Mouse (Mus musculus) layer of hippocampus, adult 9-10 months (tissue): ENCODE results near the gene Lamtor1.
A peak's percentile ranks its signal among the peaks of the same experiment; 100 is the strongest.

ENCODE experiments used
- DNase-seq: peaks from one replicate; pipeline ENCODE4 v3.0.0; 2022; ENCODE audit warnings: low spot score

Gene Lamtor1

DNA sequence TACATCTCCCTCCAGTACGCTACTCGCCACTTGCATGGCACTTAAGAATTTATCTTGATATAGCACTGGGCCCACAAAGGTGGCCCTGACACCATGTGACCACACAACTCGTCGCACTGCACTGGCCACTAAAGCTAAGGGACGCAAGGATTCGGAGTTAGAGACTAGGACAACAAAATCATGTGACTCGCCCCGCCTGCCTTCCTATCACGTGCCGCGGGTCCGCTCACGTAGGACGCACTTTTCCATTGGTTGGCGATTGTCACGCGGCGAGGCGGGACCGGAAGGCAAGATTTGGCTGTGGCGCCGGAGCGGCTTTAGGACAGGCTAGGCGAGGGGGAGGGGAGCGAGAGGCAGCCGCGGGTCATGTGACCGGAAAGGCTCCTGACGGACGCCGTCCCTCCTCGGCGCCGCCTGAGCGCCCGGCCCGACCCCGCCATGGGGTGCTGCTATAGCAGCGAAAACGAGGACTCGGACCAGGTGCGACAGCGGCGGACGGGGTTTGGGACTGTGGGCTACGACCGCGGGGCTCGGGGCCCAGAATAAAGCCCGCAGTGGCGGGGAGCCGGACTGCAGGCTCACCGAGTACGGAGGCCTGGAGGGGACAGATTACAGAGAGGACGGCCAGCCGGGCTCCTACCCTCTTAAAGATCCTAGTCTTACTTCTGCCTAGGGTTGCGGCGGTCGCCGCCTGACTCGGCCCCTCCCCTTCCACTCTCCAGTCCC is at the start of gene Lamtor1:
Gene Lamtor1 (plus strand): TSS at position 344 of the 726 bp plus-strand sequence.
- peak; percentile 98 for DNase-seq

DNA sequence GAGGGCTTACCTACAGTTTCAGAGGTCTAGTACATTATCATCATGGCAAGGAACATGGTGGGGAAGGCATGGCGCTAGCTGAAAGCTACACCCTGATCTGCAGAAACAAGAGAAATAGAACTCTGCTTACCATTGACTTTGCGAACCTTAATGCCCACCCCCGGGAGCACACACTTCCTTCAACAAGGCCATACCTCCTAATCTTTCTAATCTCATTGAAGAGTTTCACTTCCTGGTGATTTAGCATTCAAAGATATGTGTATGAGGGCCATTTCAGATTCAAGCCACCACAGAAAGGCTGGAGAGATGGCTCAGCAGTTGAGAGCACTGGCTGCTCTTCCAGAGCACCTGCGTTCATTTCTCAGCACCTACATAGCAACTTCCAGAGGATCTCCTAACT is 48.6 kb upstream of the Lamtor1 start, which contains the start of gene Folr2:
Gene Folr2 (minus strand): TSS at position 101 of the 400 bp plus-strand sequence.
- DNase-seq: no peak

DNA sequence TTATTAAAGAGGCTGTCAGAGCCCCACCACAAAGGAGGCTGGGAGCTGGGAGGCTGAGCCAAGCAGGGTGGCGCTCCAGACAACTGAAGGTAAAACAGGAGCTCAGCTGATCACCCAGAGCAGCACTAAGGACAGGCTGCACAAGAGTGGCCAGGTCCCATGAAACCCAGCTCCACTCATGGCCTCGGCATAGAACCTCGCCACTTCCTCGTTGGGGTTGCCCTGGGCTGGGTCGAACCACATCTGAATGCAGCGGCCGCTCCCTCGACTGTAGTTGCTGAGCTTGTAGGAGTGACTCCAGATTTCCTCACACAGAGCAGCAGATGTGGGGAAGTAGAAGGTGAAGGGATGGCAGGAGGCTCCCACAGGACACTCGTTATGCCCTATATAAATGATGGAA is 47.3 kb upstream of the Lamtor1 start:
- DNase-seq: no peak

DNA sequence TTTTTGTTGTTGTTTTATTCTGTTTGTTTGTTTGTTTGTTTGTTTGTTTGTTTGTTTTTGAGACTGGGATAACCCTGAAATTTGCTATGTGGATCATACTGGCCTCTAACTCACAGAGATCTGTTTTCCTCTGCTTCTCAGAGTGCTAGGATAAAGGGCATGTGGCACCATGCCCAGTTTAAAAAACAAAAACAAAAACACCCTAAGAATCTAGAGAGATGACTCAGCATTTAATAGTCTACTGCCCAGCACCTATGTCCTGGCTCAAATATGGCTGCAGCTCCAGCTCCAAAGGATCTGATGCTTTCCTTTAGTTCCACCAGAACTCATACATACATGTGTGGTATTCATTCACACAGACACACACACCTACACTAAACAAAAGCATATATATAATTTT is 44.7 kb upstream of the Lamtor1 start:
- DNase-seq: no peak

DNA sequence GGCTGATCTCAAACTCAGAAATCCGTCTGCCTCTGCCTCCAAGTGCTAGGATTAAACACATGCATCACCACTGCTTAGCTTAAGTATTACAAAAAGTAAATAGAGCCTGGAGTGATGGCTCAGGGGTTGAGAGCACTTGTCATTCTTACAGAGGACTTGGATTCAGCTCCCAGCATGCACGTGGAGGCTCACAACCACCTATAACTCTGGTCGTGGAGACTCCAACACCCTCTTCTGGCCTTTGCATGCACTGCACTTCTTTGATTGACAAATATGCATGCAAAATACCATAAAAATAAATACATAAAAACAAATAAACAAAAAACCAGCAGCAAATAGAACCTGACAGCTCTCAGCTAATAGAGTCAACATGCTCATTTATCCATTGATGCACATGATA is 43.4 kb upstream of the Lamtor1 start:
- no peak for DNase-seq

DNA sequence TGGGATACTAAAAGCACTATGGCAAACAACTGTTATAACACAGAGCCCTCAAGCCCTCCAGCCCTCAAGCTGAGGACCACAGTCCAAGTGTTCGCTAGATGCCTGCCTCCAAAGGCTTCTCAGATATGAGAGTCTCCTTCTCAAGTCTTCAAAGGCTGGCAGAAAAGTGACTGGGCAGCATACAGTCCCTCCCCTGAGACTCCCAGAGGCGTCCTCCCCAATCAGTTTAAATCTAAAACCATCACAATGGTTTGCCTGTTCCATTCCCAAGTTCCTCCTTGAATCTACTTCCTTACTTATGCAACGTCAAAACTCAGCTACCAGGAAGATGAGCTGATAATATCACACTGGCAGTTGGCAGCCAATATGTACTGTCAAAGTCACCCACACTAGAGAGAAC is 42.3 kb upstream of the Lamtor1 start, which contains the start of gene Anapc15:
Gene Anapc15 (plus strand): TSS at position 301 of the 400 bp plus-strand sequence.
- DNase-seq: no peak

DNA sequence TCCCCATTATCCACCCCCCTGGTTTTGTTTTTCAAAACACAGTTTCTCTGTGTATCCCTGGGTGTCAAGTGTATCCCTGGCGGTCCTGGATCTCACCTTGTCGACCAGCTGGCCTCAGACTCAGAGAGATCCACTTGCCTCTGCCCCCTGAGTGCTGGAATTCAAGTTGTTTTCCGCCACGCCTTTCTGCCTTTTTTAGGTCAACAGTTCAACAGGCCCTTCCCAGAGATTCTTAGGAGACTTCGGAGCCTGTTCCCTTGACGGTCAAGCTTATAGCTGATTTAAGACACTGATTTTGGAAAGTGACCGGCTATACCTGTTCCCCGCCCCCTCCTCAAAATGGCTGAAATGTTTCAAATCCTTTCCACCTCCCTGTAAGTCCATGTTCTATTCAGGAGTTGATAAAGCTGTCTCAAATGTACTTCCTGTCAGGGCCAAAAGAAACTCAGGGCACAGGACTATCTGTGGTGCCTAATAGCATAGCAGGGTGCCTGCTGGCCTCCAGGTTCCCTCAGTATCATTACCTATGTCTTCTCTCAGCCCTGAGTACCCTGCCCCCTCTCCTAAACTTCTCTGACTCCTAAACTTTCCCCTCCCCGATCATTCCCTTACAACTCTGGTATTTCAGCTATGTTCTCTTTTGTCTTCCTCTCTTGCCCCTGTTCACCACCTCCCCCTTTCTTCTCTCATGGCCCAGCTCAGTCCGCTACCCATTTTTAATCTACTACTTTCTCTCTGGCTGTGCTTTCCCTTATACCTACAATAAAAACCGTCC is 39.0 kb upstream of the Lamtor1 start:
- no peak for DNase-seq

DNA sequence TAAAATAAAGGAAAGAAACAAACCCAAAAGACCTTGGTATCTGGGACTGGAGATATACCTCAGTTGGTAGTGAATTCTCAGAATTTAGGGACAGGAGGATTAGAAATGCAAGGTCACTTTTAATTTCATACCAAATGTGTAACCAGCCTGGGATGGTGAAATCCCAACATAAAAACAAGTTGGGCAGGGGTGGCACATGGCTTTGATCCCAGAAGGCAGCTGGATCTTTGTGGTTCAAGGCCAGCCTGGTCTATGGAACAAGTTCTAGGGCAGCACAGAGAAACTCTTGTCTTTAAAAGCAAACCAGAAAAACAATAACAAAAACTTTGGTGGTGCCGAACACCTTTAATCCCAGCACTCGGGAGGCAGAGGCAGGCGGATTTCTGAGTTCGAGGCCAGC is 38.2 kb upstream of the Lamtor1 start:
- DNase-seq: no peak

DNA sequence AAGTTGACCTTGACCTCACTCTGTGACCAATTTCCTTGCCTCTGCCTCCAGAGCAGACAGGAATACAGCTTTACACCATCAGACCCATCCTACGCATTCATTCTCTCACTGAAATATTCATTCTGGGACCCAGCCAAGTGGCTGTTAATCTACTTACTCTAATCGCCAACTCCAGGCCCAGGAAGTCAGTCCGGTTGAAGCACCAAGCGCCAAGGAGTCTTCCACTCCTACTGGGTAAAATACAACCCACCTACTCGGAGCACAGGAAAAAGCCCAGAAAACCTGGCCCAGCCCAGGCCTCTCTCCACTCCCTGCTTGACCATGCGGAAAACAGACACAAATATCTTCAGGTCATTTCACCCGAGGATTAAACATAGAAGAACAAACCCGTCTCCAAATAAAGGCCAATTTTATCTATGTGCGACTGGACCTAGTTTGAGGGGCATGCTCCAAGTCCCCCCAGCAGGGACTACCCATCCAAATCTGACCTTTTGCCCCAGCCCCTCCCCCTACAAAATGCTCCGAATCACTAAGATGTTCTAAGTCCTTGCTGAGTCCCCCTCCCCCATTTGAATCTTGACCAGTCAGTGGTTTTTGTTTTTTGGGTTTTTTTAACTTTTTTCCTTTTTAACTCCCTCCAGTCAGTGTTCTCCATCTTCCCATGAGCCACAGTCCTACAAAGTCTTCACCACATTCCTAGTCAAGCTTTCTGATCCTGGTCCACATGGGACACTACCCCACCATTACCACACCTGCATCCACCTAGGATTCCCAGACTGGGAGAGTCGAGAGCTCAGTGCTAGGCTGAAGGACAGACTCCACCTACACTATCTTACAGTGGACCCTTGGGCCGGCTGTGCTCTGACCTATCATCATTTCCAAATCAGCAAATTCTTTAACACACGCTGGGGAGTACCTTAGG is 37.2 kb upstream of the Lamtor1 start:
- no peak for DNase-seq

DNA sequence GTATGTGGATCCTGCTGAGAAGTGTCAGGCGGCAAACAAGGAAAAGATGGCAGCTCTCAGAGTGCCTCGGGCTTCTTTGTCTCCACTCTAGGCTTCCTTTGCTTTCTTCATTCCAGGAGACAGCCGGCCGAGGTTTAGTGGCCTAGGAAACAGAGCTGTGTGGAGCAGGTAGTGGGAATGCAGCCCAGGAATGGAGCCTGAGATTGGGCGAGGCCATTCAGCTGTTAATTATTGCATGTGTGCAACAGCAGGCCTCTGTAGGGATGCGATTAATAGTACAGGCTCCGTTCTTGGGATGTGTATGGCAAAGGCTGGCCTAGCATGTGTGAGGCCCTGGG is 36.6 kb upstream of the Lamtor1 start:
- no peak for DNase-seq

DNA sequence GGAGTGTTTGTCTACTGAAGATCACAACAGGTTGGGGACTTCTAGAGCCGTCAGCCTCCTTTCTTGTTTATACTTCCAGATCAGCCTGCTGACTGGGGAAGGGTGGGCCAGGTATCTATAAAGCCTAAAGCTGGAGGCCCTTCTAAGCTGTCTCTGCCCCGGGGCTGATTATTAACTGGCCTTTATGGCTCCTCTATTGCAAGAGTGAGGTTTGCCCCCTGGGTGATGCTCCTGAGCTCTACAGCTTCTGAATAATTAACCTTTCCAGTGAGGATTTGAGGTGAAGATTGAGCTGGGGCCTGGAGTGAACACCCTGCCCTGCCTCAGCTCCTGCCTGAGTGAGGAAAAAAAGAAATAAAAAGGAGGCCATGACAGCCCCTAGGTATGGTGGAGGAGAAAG is 35.1 kb upstream of the Lamtor1 start, which contains the start of gene Folr1:
Gene Folr1 (minus strand): TSS at position 160 of the 400 bp plus-strand sequence.
- no peak for DNase-seq

DNA sequence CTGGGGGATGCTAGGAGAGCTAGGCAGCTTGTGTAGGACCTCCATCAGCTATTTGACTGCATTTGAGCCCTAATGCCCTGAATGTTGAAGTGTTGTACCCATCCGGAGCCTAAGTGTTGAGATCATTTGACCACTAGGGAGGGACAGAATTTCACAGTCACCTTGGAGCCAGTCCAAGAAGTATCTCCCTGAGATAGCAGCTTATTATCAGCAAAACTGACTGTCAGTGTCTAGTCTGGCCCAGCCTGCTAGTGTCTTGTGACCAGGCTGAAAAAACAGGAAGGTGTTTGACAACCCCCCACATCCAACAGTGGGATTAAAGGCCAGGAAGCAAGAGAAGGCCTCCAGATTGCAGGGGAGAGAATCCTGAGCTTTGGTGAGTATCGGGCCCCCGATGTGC is 34.4 kb upstream of the Lamtor1 start:
- no peak for DNase-seq

DNA sequence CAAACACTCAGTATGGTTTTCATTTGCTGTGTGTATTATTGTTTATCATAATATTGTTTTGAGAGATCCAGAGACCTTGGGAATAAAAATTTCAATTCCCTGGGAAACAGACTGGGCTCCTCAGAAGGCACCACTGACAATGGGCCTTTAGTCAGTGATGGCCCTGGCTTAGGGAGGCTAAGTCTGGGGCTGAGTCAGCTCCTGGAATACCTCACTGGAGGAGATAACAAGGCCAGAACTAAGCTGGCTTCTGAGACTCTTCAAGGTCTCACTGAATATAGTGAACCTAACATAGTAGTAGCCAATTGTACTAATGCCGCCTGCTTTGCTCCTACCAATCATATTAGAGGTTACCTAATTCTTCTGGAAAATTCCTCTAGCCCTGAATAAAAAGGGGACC is 29.7 kb upstream of the Lamtor1 start:
- DNase-seq: no peak

DNA sequence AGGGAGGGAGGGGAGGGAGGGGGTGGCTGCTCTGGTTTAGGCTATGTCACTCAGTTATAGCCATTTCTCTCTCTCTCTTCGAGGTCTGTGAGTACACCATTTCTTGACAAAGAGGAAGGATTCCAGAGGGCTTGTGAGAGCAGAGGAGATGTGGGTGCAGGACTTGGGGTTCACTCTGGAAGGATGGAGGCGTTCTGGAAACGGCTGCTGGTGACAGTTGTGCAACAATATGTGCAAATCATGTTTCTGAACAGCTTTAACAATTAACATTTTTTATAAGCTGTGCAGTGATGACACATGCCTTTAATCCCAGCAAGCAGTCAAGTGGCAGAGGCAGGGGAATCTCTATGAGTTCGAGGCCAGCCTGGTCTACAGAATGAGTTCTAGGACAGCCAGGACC is 24.8 kb upstream of the Lamtor1 start:
- no peak for DNase-seq

DNA sequence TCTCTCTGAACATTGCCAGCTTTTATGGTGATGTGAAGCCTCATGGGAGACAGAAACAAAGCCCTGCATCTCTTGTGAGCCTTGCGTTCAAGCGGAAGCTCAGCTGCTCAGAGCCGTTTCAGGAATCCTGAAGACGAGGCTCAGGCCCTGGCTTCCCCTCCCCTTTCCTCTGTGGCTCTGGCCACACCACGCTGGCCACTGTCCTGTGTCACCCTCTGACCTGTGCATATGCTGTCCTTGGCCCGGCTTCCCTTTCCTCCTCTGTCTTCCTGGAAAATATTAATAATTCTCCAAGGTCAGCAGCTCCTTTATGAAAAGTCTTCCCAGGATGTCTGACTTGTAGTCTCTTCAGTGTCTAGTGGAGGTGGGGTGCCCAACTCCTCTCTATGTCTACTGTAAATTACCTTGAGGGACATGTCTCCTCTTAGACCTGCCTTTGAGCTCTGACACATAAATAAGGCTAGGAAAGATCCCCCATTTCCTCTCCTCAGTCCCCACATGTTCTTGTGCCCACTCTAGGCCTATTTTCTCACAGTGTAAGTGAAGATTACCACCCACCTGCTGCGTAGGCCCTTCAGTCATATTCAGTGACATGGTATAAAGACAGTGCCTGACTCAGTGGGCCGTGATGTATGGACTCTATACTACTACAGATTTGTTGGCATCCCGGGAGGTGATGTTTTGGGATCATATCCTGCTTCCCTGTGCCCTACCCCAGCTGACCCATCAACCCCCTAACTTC is 23.1 kb upstream of the Lamtor1 start:
- no peak for DNase-seq

DNA sequence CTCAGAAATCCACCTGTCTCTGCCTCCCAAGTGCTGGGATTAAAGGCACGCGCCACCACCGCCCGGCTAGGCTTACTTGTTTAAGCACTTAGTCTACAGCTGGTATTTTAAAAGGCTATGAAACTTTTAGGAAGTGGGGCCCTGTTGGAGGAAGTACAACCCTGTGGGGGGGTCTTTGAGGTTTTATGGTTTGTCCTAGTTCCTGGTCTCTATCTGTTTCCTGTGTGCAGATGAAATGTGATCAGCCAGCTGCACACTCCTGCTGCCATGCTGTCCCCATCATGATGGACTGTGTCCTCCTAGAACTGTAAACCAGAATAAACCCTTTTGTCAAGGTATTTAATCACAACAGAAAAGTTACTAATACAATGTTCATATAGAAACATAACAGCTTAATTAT is 21.5 kb upstream of the Lamtor1 start:
- DNase-seq: no peak

DNA sequence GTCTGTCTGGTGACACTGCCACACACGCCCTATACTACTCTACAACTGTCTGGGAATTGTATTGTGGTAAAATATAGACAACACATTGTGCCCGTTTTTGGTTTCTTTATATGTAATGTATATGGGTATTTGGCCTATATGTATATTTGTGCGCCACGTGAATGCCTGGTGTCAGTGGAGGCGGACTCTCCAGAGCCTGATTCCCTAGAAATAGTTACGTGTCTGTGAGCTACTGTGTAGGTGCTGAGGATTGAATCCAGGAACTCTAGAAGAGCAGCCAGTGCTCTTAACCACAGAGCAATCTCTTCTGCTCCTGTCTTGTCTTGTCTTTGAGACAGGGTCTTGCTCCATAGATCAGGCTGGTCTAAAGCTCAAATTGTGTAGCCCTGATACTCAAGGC is 19.4 kb upstream of the Lamtor1 start:
- no peak for DNase-seq

DNA sequence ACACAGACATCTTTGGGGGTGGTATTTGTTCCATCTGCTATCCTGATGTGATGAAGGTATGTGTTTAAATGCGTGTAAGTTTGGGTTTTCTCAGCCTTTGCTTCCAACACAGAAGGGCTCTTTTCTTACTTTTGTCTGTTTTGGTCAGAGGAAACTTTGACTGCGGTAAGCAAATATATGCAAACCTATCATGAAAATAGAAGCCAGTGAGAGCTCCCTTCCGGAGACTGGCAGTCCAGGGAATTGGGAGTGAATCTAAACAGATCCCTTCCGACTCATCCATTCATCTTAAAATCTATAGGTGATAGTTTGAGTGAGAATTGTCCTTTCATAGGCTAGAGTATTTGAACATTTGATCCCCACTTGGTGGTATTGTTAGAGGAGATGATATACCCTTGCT is 17.2 kb upstream of the Lamtor1 start:
- DNase-seq: no peak

DNA sequence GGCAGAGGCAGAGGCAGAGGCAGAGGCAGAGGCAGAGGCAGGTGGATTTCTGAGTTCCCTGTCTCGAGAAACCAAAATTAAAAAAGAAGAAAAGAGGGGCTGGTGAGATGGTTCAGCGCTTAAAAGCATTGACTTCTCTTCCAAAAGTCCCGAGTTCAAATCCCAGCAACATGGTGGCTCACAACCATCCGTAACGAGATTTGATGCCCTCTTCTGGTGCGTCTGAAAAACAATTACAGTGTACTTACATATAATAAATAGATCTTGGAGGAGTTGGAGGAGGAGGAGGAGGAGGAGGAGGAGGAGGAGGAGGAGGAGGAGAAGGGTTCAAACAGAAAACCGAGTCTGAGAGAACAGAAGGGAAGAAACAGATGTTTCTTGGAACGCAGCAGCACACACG is 10.0 kb upstream of the Lamtor1 start:
- no peak for DNase-seq

DNA sequence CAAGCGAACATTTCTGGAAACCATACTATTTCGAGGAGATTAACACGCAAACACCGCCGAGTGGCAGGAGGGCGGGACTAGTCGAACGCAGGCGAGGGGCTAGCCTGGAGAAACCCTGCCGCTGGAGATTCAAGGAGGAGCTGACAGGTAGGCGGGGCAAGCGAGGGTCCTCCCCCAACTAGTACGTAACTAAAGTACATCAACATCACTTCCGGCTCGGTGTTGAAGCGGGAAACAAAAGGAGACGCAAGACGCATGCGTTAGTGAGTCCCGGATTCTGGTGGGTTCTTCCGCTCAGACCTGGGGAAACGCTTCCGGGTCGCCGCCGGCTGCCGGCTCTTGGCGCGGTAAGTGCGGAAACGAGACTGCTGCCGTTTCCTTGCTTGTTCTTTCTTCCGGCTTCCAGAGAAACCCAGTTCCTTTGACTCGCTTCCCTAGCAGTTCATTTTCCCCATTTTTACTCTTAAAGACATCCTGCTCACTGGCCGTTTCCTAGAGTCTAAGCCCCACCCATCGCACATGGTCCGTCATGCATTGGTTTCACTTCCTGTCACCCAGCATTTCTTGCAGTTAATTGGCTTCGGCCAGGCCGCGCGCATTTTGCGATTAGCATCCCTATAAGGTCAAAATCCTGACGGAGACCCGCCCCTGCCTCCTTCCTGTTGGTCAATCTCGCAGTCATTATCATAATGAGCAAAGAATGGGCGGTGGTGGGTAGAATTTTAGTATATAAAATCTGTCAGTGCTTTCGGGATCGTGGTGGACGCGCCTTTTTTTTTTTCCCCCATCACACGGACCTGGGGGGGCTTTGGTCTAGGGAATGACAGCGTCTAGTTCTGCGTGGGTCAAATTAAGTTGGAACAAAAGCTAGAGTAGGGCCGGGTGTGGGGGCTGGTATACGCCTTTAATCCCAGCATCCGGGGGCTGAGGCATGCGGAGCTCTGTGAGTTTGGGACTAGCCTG is 9.3 kb upstream of the Lamtor1 start:
- DNase-seq: peak; percentile 98
